Mouse (Mus musculus): Measurements from ENCODE around the gene Lrch3. TPM values are rescaled to one million over a fixed set of nuclear protein-coding genes. Genes with fewer than 3 reads are reported as not detected.
"Not testable (repeated sequence)": the region's sequence is repeated elsewhere in the genome, so short reads cannot be mapped to it uniquely, and the experiment has no call there.

The Lrch3 gene
- polyA plus RNA-seq, 1 experiment from 2014 or later, result 35.9 TPM

- Histone ChIP-seq H3K27ac (no peak overlapping the region), H3K9me3 (replicated peaks) (no peaks in the 10 kb centered on the region), H3K27me3 (ENCODE audit: low read depth, poor library complexity, severe bottlenecking) (no peaks in the 10 kb centered on the region), H3K4me1 (0 out of 2 replicates have a peak, but pooled peaks cover 3% of the 10 kb centered on the region), H3K4me3 (no peak overlapping the region), H3K36me3 (peaks cover 28% of the 10 kb centered on the region)
- DNase-seq (ENCODE audit: low spot score), result no peak
- WGBS, result 21% methylated on average over 2 of the region's 2 CpGs
These were observed 16.0 kb downstream of the Lrch3 start for GRCm38 (mm10) chr16:32929918-32930317.

- H3K4me3 ChIP-seq, result no peak overlapping the region
- no peak for DNase-seq (ENCODE audit: low spot score)
- no peaks in the 10 kb centered on the region for H3K27me3 ChIP-seq (ENCODE audit: low read depth, poor library complexity, severe bottlenecking)
- no peaks in the 10 kb centered on the region for H3K9me3 ChIP-seq (replicated peaks)
- H3K4me1 ChIP-seq, result peaks cover 6% of the 10 kb centered on the region; the same call in 1 of the 2 replicates
- H3K27ac ChIP-seq, result no peak overlapping the region
- no peaks in the 10 kb centered on the region for H3K36me3 ChIP-seq
- 90% methylated on average over 2 of the region's 2 CpGs for WGBS
These were observed 20.6 kb downstream of the Lrch3 start for GRCm38 (mm10) chr16:32934470-32934869.

- H3K4me1 ChIP-seq, result peaks cover 5% of the 10 kb centered on the region; the same call in 1 of the 2 replicates
- H3K9me3 ChIP-seq (replicated peaks), result no peaks in the 10 kb centered on the region
- no peak for DNase-seq (ENCODE audit: low spot score)
- no peaks in the 10 kb centered on the region for H3K27me3 ChIP-seq (ENCODE audit: low read depth, poor library complexity, severe bottlenecking)
- 80% methylated on average over 1 of the region's 1 CpGs for WGBS
- H3K4me3 ChIP-seq, result no peak overlapping the region
- H3K27ac ChIP-seq, result no peak overlapping the region
- no peaks in the 10 kb centered on the region for H3K36me3 ChIP-seq
These were observed 21.2 kb downstream of the Lrch3 start for GRCm38 (mm10) chr16:32935088-32935487.

- no peak overlapping the region for H3K27ac ChIP-seq
- H3K4me3 ChIP-seq, result no peak overlapping the region
- no peaks in the 10 kb centered on the region for H3K9me3 ChIP-seq (replicated peaks)
- peaks cover 5% of the 10 kb centered on the region; the same call in 1 of the 2 replicates for H3K4me1 ChIP-seq
- H3K27me3 ChIP-seq (ENCODE audit: low read depth, poor library complexity, severe bottlenecking), result no peaks in the 10 kb centered on the region
- H3K36me3 ChIP-seq, result no peaks in the 10 kb centered on the region
- no peak for DNase-seq (ENCODE audit: low spot score)
- WGBS, result 98% methylated on average over 2 of the region's 2 CpGs
These were observed 23.5 kb downstream of the Lrch3 start for GRCm38 (mm10) chr16:32937358-32937757.

GRCm38 (mm10) chr16:32939301-32939700, 25.4 kb downstream of the Lrch3 start:
- H3K36me3 ChIP-seq; H3K9me3 ChIP-seq (replicated peaks); H3K4me3 ChIP-seq; DNase-seq (ENCODE audit: low spot score); H3K27ac ChIP-seq; H3K27me3 ChIP-seq (ENCODE audit: low read depth, poor library complexity, severe bottlenecking): not testable (repeated sequence)
- WGBS, result 32% methylated on average over 3 of the region's 3 CpGs
- peaks cover 10% of the 10 kb centered on the region for H3K4me1 ChIP-seq

- not testable (repeated sequence) for DNase-seq (ENCODE audit: low spot score); H3K27me3 ChIP-seq (ENCODE audit: low read depth, poor library complexity, severe bottlenecking); H3K9me3 ChIP-seq (replicated peaks); H3K27ac ChIP-seq; H3K36me3 ChIP-seq; H3K4me3 ChIP-seq
- WGBS, result 92% methylated on average over 4 of the region's 4 CpGs
- peaks cover 10% of the 10 kb centered on the region for H3K4me1 ChIP-seq
These were observed 25.8 kb downstream of the Lrch3 start for GRCm38 (mm10) chr16:32939716-32940115.

GRCm38 (mm10) chr16:32941226-32941625, 27.3 kb downstream of the Lrch3 start:
- not testable (repeated sequence) for H3K36me3 ChIP-seq; H3K9me3 ChIP-seq (replicated peaks); H3K4me3 ChIP-seq; H3K27me3 ChIP-seq (ENCODE audit: low read depth, poor library complexity, severe bottlenecking); DNase-seq (ENCODE audit: low spot score); H3K27ac ChIP-seq
- H3K4me1 ChIP-seq, result peaks cover 10% of the 10 kb centered on the region
- WGBS, result 85% methylated on average over 2 of the region's 2 CpGs

- H3K4me3 ChIP-seq, result no peak overlapping the region
- no peaks in the 10 kb centered on the region for H3K9me3 ChIP-seq (replicated peaks)
- no peak overlapping the region for H3K27ac ChIP-seq
- 0 out of 2 replicates have a peak, but pooled peaks cover 3% of the 10 kb centered on the region for H3K36me3 ChIP-seq
- no peaks in the 10 kb centered on the region for H3K27me3 ChIP-seq (ENCODE audit: low read depth, poor library complexity, severe bottlenecking)
- WGBS, result 80% methylated on average over 5 of the region's 5 CpGs
- H3K4me1 ChIP-seq, result peaks cover 10% of the 10 kb centered on the region
- no peak for DNase-seq (ENCODE audit: low spot score)
These were observed 28.8 kb downstream of the Lrch3 start for GRCm38 (mm10) chr16:32942694-32943093.

- no peaks in the 10 kb centered on the region for H3K27me3 ChIP-seq (ENCODE audit: low read depth, poor library complexity, severe bottlenecking)
- H3K36me3 ChIP-seq, result peaks cover 5% of the 10 kb centered on the region
- H3K4me1 ChIP-seq, result peaks cover 5% of the 10 kb centered on the region
- no peak overlapping the region for H3K4me3 ChIP-seq
- DNase-seq (ENCODE audit: low spot score), result no peak
- 88% methylated on average over 5 of the region's 5 CpGs for WGBS
- no peaks in the 10 kb centered on the region for H3K9me3 ChIP-seq (replicated peaks)
- no peak overlapping the region for H3K27ac ChIP-seq
These were observed 31.5 kb downstream of the Lrch3 start for GRCm38 (mm10) chr16:32945379-32945778.

- H3K9me3 ChIP-seq (replicated peaks), result no peaks in the 10 kb centered on the region
- H3K4me1 ChIP-seq, result no peaks in the 10 kb centered on the region
- no peak for DNase-seq (ENCODE audit: low spot score)
- H3K36me3 ChIP-seq, result peaks cover 14% of the 10 kb centered on the region
- no peak overlapping the region for H3K27ac ChIP-seq
- WGBS, result 85% methylated on average over 8 of the region's 8 CpGs
- no peak overlapping the region for H3K4me3 ChIP-seq
- H3K27me3 ChIP-seq (ENCODE audit: low read depth, poor library complexity, severe bottlenecking), result no peaks in the 10 kb centered on the region
These were observed 34.1 kb downstream of the Lrch3 start for GRCm38 (mm10) chr16:32948016-32948415.

GRCm38 (mm10) chr16:32948656-32949055, 34.8 kb downstream of the Lrch3 start:
- Histone ChIP-seq H3K27me3 (ENCODE audit: low read depth, poor library complexity, severe bottlenecking) (no peaks in the 10 kb centered on the region), H3K4me1 (no peaks in the 10 kb centered on the region), H3K9me3 (replicated peaks) (no peaks in the 10 kb centered on the region), H3K36me3 (peaks cover 14% of the 10 kb centered on the region), H3K27ac (no peak overlapping the region), H3K4me3 (no peak overlapping the region)
- no peak for DNase-seq (ENCODE audit: low spot score)
- WGBS, result 83% methylated on average over 5 of the region's 5 CpGs

- H3K4me1 ChIP-seq, result no peaks in the 10 kb centered on the region
- H3K27me3 ChIP-seq (ENCODE audit: low read depth, poor library complexity, severe bottlenecking), result no peaks in the 10 kb centered on the region
- DNase-seq (ENCODE audit: low spot score), result no peak
- peaks cover 14% of the 10 kb centered on the region for H3K36me3 ChIP-seq
- H3K27ac ChIP-seq, result no peak overlapping the region
- H3K9me3 ChIP-seq (replicated peaks), result no peaks in the 10 kb centered on the region
- no peak overlapping the region for H3K4me3 ChIP-seq
These were observed 35.4 kb downstream of the Lrch3 start for GRCm38 (mm10) chr16:32949281-32949680.

- no peak for DNase-seq (ENCODE audit: low spot score)
- H3K4me1 ChIP-seq, result no peaks in the 10 kb centered on the region
- H3K27ac ChIP-seq, result no peak overlapping the region
- H3K9me3 ChIP-seq (replicated peaks), result no peaks in the 10 kb centered on the region
- WGBS, result 85% methylated on average over 2 of the region's 2 CpGs
- no peaks in the 10 kb centered on the region for H3K27me3 ChIP-seq (ENCODE audit: low read depth, poor library complexity, severe bottlenecking)
- H3K36me3 ChIP-seq, result peaks cover 25% of the 10 kb centered on the region
- H3K4me3 ChIP-seq, result no peak overlapping the region
These were observed 37.2 kb downstream of the Lrch3 start for GRCm38 (mm10) chr16:32951074-32951473.

- H3K36me3 ChIP-seq, result peaks cover 43% of the 10 kb centered on the region
- 84% methylated on average over 5 of the region's 5 CpGs for WGBS
- H3K9me3 ChIP-seq (replicated peaks), result no peaks in the 10 kb centered on the region
- no peak overlapping the region for H3K4me3 ChIP-seq
- H3K4me1 ChIP-seq, result no peaks in the 10 kb centered on the region
- DNase-seq (ENCODE audit: low spot score), result no peak
- H3K27me3 ChIP-seq (ENCODE audit: low read depth, poor library complexity, severe bottlenecking), result no peaks in the 10 kb centered on the region
- no peak overlapping the region for H3K27ac ChIP-seq
These were observed 39.9 kb downstream of the Lrch3 start for GRCm38 (mm10) chr16:32953806-32954205.
